Mouse (Mus musculus): Measurements from ENCODE around the gene Gm20388. TPM values are rescaled to one million over a fixed set of nuclear protein-coding genes. Genes with fewer than 3 reads are reported as not detected.

The Gm20388 gene
- polyA plus RNA-seq, 1 experiment from 2014 or later: 7.4 TPM

DNA sequence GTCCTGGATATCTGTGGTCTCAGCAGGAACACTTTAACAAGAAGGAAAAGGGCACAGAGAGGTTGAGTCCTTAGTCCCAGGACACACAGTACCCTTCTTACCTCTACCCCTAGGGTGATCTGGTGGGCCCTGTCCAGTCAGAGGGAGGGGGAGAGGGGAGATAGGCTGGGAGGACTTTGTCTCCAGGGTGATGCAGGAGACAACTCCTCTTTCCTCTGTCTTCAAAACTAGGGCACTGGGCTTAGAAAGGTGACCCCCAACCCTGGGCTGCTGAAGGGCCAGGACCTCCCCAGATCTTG lies 316.9 kb downstream of the Gm20388 start:
- peak overlapping the region; percentile 92 for H3K4me2 ChIP-seq (ENCODE audit: low read depth, low read length)
- H3K9me3 ChIP-seq (replicated peaks; ENCODE audit: control insufficient read depth, low read length): no peaks in the 10 kb centered on the region
- no peaks in the 10 kb centered on the region for H3K27me3 ChIP-seq (ENCODE audit: control insufficient read depth, insufficient read depth, low read length)
- H3K4me1 ChIP-seq (ENCODE audit: control insufficient read depth, insufficient read depth, low read length): peaks cover 57% of the 10 kb centered on the region
- ATAC-seq (ENCODE audit: insufficient read depth, low FRiP score): no peak
- H3K4me3 ChIP-seq (replicated peaks; ENCODE audit: low read length): peak overlapping the region; percentile 63
- peak overlapping the region; percentile 69 for H3K9ac ChIP-seq (ENCODE audit: low read length)
- H3K27ac ChIP-seq (ENCODE audit: low read length): peak overlapping the region; percentile 82
- no peaks in the 10 kb centered on the region for H3K36me3 ChIP-seq (ENCODE audit: control insufficient read depth, insufficient read depth, low read length)

DNA sequence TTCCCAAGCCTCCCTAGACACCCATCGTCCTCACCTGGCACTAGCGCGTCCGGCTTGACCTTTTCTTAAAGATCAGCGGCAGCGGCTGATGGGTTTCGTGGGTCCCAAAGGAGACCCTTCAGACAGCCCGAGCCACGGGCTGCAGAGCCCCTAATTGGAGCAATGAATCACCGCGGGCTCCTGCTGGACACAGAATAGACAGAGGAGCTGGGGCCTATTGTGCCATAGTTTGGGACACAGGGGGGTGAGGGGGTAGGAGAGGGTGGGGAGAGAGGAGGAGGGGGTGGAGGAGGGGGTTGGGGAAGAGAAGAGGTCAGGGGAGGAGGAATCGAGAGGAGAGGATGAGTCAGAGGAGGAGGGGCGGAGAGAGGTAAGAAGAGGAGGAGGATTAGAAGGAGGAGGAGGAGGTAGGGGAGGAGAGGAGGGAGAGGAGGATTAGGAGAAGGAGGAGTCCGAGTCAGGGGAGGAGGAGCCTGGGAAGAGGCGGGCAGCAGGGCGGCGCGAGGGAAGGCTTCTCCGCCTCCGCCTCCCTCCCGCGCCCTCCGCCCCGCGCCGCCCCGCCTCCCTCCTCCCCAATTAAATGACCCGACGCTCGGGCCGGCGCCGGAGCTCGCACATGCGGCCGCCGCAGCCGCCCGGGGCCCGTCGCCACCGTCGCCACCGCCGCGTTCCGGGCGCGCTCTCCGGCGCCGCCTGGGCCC lies 317.4 kb downstream of the Gm20388 start, which contains the start of gene Gse1:
Gene Gse1, plus strand, starts transcription at position 566 of the 701 bp plus-strand sequence.
- H3K4me2 ChIP-seq (ENCODE audit: low read depth, low read length): peak within 1 kb of the TSS; percentile 92
- peak; percentile 89 for ATAC-seq (ENCODE audit: insufficient read depth, low FRiP score)
- peaks cover 62% of the 10 kb centered on the region for H3K4me1 ChIP-seq (ENCODE audit: control insufficient read depth, insufficient read depth, low read length)

GRCm38 (mm10) chr8:120228781-120229573 lies 318.3 kb downstream of the Gm20388 start:
- Histone ChIP-seq H3K4me3 (replicated peaks; ENCODE audit: low read length) (peak overlapping the region; percentile 63), H3K4me2 (ENCODE audit: low read depth, low read length) (peak overlapping the region; percentile 92), H3K27ac (ENCODE audit: low read length) (peak overlapping the region; percentile 40; the same call in 1 of the 2 replicates), H3K27me3 (ENCODE audit: control insufficient read depth, insufficient read depth, low read length) (no peaks in the 10 kb centered on the region), H3K4me1 (ENCODE audit: control insufficient read depth, insufficient read depth, low read length) (peaks cover 69% of the 10 kb centered on the region), H3K9ac (ENCODE audit: low read length) (peak overlapping the region; percentile 78), H3K36me3 (ENCODE audit: control insufficient read depth, insufficient read depth, low read length) (no peaks in the 10 kb centered on the region), H3K9me3 (replicated peaks; ENCODE audit: control insufficient read depth, low read length) (no peaks in the 10 kb centered on the region)
- WGBS: under 1% methylated on average over 121 of the region's 125 CpGs
- no peak; the same call in 1 of the 2 replicates for ATAC-seq (ENCODE audit: insufficient read depth, low FRiP score)

More for the DNA sequence above, 317.4 kb downstream of the Gm20388 start, which contains the start of gene Gse1:
- Histone ChIP-seq H3K27ac (ENCODE audit: low read length) (peak within 1 kb of the TSS; percentile 82), H3K4me3 (replicated peaks; ENCODE audit: low read length) (peak within 1 kb of the TSS; percentile 63), H3K27me3 (ENCODE audit: control insufficient read depth, insufficient read depth, low read length) (no peaks in the 10 kb centered on the region), H3K9me3 (replicated peaks; ENCODE audit: control insufficient read depth, low read length) (no peaks in the 10 kb centered on the region), H3K9ac (ENCODE audit: low read length) (peak within 1 kb of the TSS; percentile 78), H3K36me3 (ENCODE audit: control insufficient read depth, insufficient read depth, low read length) (no peaks in the 10 kb centered on the region)
- 3% methylated on average over 33 of the region's 52 CpGs for WGBS

DNA sequence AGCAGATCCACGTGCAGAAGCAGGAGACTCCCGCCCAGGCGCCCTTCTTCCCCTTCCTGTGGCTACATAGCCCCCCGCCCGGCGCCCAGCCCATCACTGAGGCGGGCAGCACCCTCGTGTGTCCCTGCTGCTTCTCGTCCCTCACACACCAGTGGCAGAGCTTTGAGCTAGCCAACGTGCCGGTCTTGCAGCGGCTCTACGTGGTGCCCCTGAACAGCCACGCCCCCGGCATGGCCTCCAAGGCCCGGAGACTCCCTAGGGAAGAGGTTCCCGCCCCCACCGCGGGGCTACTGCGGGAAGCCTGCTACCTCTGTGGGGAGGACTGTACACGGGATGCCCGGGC lies 318.9 kb downstream of the Gm20388 start:
- peak overlapping the region; percentile 63 for H3K4me3 ChIP-seq (replicated peaks; ENCODE audit: low read length)
- no peaks in the 10 kb centered on the region for H3K36me3 ChIP-seq (ENCODE audit: control insufficient read depth, insufficient read depth, low read length)
- WGBS: under 1% methylated on average over 22 of the region's 22 CpGs
- peak overlapping the region; percentile 78 for H3K9ac ChIP-seq (ENCODE audit: low read length)
- H3K9me3 ChIP-seq (replicated peaks; ENCODE audit: control insufficient read depth, low read length): no peaks in the 10 kb centered on the region
- H3K4me1 ChIP-seq (ENCODE audit: control insufficient read depth, insufficient read depth, low read length): peaks cover 73% of the 10 kb centered on the region
- H3K27me3 ChIP-seq (ENCODE audit: control insufficient read depth, insufficient read depth, low read length): no peaks in the 10 kb centered on the region
- H3K4me2 ChIP-seq (ENCODE audit: low read depth, low read length): peak overlapping the region; percentile 92
- no peak overlapping the region for H3K27ac ChIP-seq (ENCODE audit: low read length)
- no peak for ATAC-seq (ENCODE audit: insufficient read depth, low FRiP score)

DNA sequence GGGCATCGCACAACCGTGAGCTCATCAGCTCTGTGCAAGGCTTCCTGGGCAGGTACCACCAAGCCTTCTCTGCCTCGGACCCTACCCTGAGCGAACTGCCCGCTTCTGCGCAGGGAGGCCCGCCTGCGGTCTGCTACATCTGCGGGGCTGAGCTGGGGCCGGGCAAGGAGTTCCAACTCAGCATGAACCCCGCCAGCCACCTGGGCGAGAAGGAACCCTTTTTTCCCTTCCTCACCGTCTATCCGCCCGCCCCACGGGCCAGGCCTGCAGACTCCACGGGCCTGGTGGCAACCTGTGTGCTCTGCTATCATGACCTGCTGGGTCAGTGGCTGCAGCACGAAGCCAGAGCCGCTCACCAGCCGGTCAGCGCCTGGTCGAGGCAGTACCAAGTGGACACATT lies 319.4 kb downstream of the Gm20388 start:
- no peaks in the 10 kb centered on the region for H3K9me3 ChIP-seq (replicated peaks; ENCODE audit: control insufficient read depth, low read length)
- no peaks in the 10 kb centered on the region for H3K36me3 ChIP-seq (ENCODE audit: control insufficient read depth, insufficient read depth, low read length)
- H3K27ac ChIP-seq (ENCODE audit: low read length): no peak overlapping the region
- peak overlapping the region; percentile 63 for H3K4me3 ChIP-seq (replicated peaks; ENCODE audit: low read length)
- 16% methylated on average over 22 of the region's 22 CpGs for WGBS
- no peak for ATAC-seq (ENCODE audit: insufficient read depth, low FRiP score)
- H3K9ac ChIP-seq (ENCODE audit: low read length): peak overlapping the region; percentile 78
- H3K4me1 ChIP-seq (ENCODE audit: control insufficient read depth, insufficient read depth, low read length): peaks cover 73% of the 10 kb centered on the region
- no peaks in the 10 kb centered on the region for H3K27me3 ChIP-seq (ENCODE audit: control insufficient read depth, insufficient read depth, low read length)
- peak overlapping the region; percentile 92 for H3K4me2 ChIP-seq (ENCODE audit: low read depth, low read length)

- WGBS: 34% methylated on average over 18 of the region's 18 CpGs
- peak overlapping the region; percentile 63 for H3K4me3 ChIP-seq (replicated peaks; ENCODE audit: low read length)
- no peaks in the 10 kb centered on the region for H3K36me3 ChIP-seq (ENCODE audit: control insufficient read depth, insufficient read depth, low read length)
- no peaks in the 10 kb centered on the region for H3K27me3 ChIP-seq (ENCODE audit: control insufficient read depth, insufficient read depth, low read length)
- H3K9ac ChIP-seq (ENCODE audit: low read length): peak overlapping the region; percentile 78
- no peak for ATAC-seq (ENCODE audit: insufficient read depth, low FRiP score)
- peaks cover 69% of the 10 kb centered on the region for H3K4me1 ChIP-seq (ENCODE audit: control insufficient read depth, insufficient read depth, low read length)
- H3K9me3 ChIP-seq (replicated peaks; ENCODE audit: control insufficient read depth, low read length): no peaks in the 10 kb centered on the region
- H3K27ac ChIP-seq (ENCODE audit: low read length): no peak overlapping the region
- peak overlapping the region; percentile 92 for H3K4me2 ChIP-seq (ENCODE audit: low read depth, low read length)
These were observed 320.3 kb downstream of the Gm20388 start for GRCm38 (mm10) chr8:120230715-120231614.

DNA sequence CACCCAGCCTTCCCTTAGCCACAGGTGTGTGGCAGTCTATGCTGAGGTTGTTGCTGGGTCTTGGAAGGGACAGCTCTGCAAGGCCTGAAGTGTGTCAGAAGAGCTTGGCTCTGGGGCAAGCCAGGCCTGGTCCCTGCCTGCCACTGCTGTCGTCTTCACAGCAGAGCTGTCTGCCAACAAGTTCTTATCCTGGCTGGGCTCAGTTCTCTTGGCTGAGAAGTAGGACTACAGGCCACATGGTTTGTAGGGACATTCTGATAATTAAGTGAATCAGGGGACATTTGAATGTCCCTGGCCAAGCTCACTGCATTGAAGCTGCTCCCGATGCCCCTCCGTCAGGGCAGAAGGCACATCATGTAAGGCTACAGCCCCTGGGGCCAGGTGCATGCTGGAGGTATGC lies 321.2 kb downstream of the Gm20388 start:
- H3K9me3 ChIP-seq (replicated peaks; ENCODE audit: control insufficient read depth, low read length): no peaks in the 10 kb centered on the region
- peak overlapping the region; percentile 63 for H3K4me3 ChIP-seq (replicated peaks; ENCODE audit: low read length)
- no peak overlapping the region for H3K27ac ChIP-seq (ENCODE audit: low read length)
- H3K9ac ChIP-seq (ENCODE audit: low read length): peak overlapping the region; percentile 78; the same call in 1 of the 2 replicates
- peaks cover 65% of the 10 kb centered on the region for H3K4me1 ChIP-seq (ENCODE audit: control insufficient read depth, insufficient read depth, low read length)
- H3K36me3 ChIP-seq (ENCODE audit: control insufficient read depth, insufficient read depth, low read length): no peaks in the 10 kb centered on the region
- 72% methylated on average over 3 of the region's 3 CpGs for WGBS
- ATAC-seq (ENCODE audit: insufficient read depth, low FRiP score): no peak
- no peaks in the 10 kb centered on the region for H3K27me3 ChIP-seq (ENCODE audit: control insufficient read depth, insufficient read depth, low read length)
- H3K4me2 ChIP-seq (ENCODE audit: low read depth, low read length): peak overlapping the region; percentile 92

GRCm38 (mm10) chr8:120232398-120232797 lies 321.8 kb downstream of the Gm20388 start:
- Histone ChIP-seq H3K4me3 (replicated peaks; ENCODE audit: low read length) (peak overlapping the region; percentile 63), H3K4me1 (ENCODE audit: control insufficient read depth, insufficient read depth, low read length) (peaks cover 60% of the 10 kb centered on the region)

More at GRCm38 (mm10) chr8:120232398-120232797, 321.8 kb downstream of the Gm20388 start:
- no peak for ATAC-seq (ENCODE audit: insufficient read depth, low FRiP score)
- 38% methylated on average over 4 of the region's 4 CpGs for WGBS
- Histone ChIP-seq H3K27ac (ENCODE audit: low read length) (no peak overlapping the region), H3K27me3 (ENCODE audit: control insufficient read depth, insufficient read depth, low read length) (no peaks in the 10 kb centered on the region), H3K9ac (ENCODE audit: low read length) (peak overlapping the region; percentile 55), H3K9me3 (replicated peaks; ENCODE audit: control insufficient read depth, low read length) (no peaks in the 10 kb centered on the region), H3K4me2 (ENCODE audit: low read depth, low read length) (peak overlapping the region; percentile 92), H3K36me3 (ENCODE audit: control insufficient read depth, insufficient read depth, low read length) (no peaks in the 10 kb centered on the region)
